Mouse (Mus musculus) thymus, adult 2 months (tissue): Measurements from ENCODE around the gene Pnma5.
"Not testable (repeated sequence)": the region's sequence is repeated elsewhere in the genome, so short reads cannot be mapped to it uniquely, and the experiment has no call there.

Experiments
- CTCF ChIP-seq: fragments of 200-500 bp; IDR thresholded peaks from 2 replicates; pipeline ENCODE4 v1.5.1; 2012; ENCODE audit warnings: mild to moderate bottlenecking, control low read depth, low read length, moderate library complexity, borderline replicate concordance; ENCODE audit not compliant: control insufficient read depth, poor library complexity, insufficient read depth; ENCODE audit errors: extremely low read depth
- POLR2A ChIP-seq: fragments of 200-500 bp; IDR thresholded peaks from 2 replicates; pipeline ENCODE4 v1.6.1; 2012; ENCODE audit warnings: mild to moderate bottlenecking, low read length, control low read depth, moderate library complexity; ENCODE audit not compliant: control insufficient read depth, poor library complexity, insufficient read depth; ENCODE audit errors: extremely low read depth

- not testable (repeated sequence) for TF ChIP-seq CTCF, POLR2A
Measured at GRCm38 (mm10) chrX:73082267-73083055, 45.6 kb upstream of the Pnma5 start, which contains the start of gene Xlr4a.
